Comparison of ENCODE assay signal across 15 mouse cellular contexts in genomic region chr1:191068377-191068776, GRCm38 (mm10). TPM values are rescaled to one million over a fixed set of nuclear protein-coding genes. Genes with fewer than 3 reads are reported as not detected.
A peak's percentile ranks its signal among the peaks of the same experiment; 100 is the strongest.
DNase-seq lines count a peak whose midpoint lies in the region; TF ChIP-seq lines count a peak whose summit lies in the region.
"Had no signal": no experiment of that assay in that cellular context is flagged by ENCODE, and none has a peak within 500 bp of the region (broad histone marks: within the 10 kb centered on the region; RNA-seq: fewer than 3 reads in every experiment).

No protein-coding gene starts in this region.

- DNase-seq in adrenal gland, adult (ENCODE audit: inconsistent age in 2 of 2, low spot score in 1 of 2) = peak; percentile 43 to 61
- DNase-seq in adrenal gland, adult 8-10 months = no peak
- peak; percentile 53 for DNase-seq in kidney, postnatal 10 days
- DNase-seq in kidney, adult 11 months = no peak
- no peak for DNase-seq in CH12.LX (ENCODE audit: extremely low read depth)
- DNase-seq in embryo, embryonic 10.5 days (ENCODE audit: low spot score) = peak; percentile 49
- DNase-seq in gastrocnemius, postnatal 4 days (ENCODE audit: low spot score in 2 of 2) = no peak
- no peak for DNase-seq in spleen, adult 18-20 months
- DNase-seq: left cerebral cortex, postnatal 4 days had no signal

- H3K4me3 ChIP-seq in CH12.LX (replicated peaks in 1 of 3; ENCODE audit: low read depth in 2 of 3, low read length in 2 of 3, poor library complexity in 1 of 3) = no peak overlapping the region
- H3K4me3 ChIP-seq: heart, embryonic 10.5 days; megakaryocyte, embryonic 14.5 days had no signal

- peaks cover 64 to 85% of the 10 kb centered on the region in 2 experiments for H3K36me3 ChIP-seq in CH12.LX (replicated peaks in 1 of 2; ENCODE audit: control insufficient read depth in 1 of 2, insufficient read depth in 1 of 2, low read length in 1 of 2)

- no peak overlapping the region for H3K9ac ChIP-seq in CH12.LX (ENCODE audit: insufficient read depth, low read depth)

- TF ChIP-seq CTCF in CH12.LX (conservative IDR thresholded peaks at IDR 0.05 in 1 of 2, IDR thresholded peaks at IDR 0.05 in 1 of 2; ENCODE audit: low read depth in 2 of 2, low read length in 2 of 2) = peak in 1 of 2 experiments; percentile 55; a peak in 2 of 4 replicates

- TF ChIP-seq EP300 in CH12.LX (IDR thresholded peaks at IDR 0.05; ENCODE audit: low read length) = no peak

- peaks cover 16 to 51% of the 10 kb centered on the region in 2 experiments for H3K4me1 ChIP-seq in CH12.LX (ENCODE audit: control insufficient read depth in 1 of 2, insufficient read depth in 2 of 2)

- no peak for TF ChIP-seq POLR2A in CH12.LX (IDR thresholded peaks at IDR 0.05; ENCODE audit: low read depth, low read length)

- no peak overlapping the region for H3K4me2 ChIP-seq in CH12.LX (ENCODE audit: insufficient read depth, low read depth, poor library complexity, severe bottlenecking)

- H3K79me2 ChIP-seq in CH12.LX (replicated peaks; ENCODE audit: control insufficient read depth, extremely low read depth, insufficient read depth, poor library complexity, severe bottlenecking) = peaks cover 34% of the 10 kb centered on the region

- no peak overlapping the region for H3K27ac ChIP-seq in CH12.LX (ENCODE audit: insufficient read depth, low read depth)
- H3K27ac ChIP-seq: heart, embryonic 10.5 days had no signal

- H3K27me3 ChIP-seq in CH12.LX (replicated peaks) = no peaks in the 10 kb centered on the region
- H3K27me3 ChIP-seq: megakaryocyte, embryonic 14.5 days had no signal

- TF ChIP-seq RAD21 in CH12.LX (IDR thresholded peaks at IDR 0.05; ENCODE audit: low read depth, low read length) = peak; percentile 24

- in situ Hi-C loops in CH12.LX (cut with MboI; ENCODE audit: low pct_ligation_motif_present, low pct_unique_long_range_greater_than_20kb, low sequenced_read_pairs) = no loop called here

- dilution Hi-C loops in CH12.LX (cut with MboI; ENCODE audit: extremely low pct_ligation_motif_present, extremely low pct_unique_long_range_greater_than_20kb, low sequenced_read_pairs) = no loop called here

- no peaks in the 10 kb centered on the region for H3K9me3 ChIP-seq in CH12.LX (replicated peaks; ENCODE audit: low read length)
- H3K9me3 ChIP-seq: heart, embryonic 10.5 days; megakaryocyte, embryonic 14.5 days had no signal

TF ChIP-seq in CH12.LX, 34 proteins besides CTCF, POLR2A, EP300 and RAD21:
- TF ChIP-seq POLR2AphosphoS2 (IDR thresholded peaks at IDR 0.05; ENCODE audit: low read depth, low read length) (no peak), NRF1 (IDR thresholded peaks at IDR 0.05; ENCODE audit: low read depth, low read length) (no peak), MXI1 (IDR thresholded peaks at IDR 0.05; ENCODE audit: low read depth, low read length) (no peak), UBTF (IDR thresholded peaks at IDR 0.05; ENCODE audit: low read depth, low read length) (no peak), MEF2A (IDR thresholded peaks at IDR 0.05; ENCODE audit: borderline replicate concordance, low read depth, low read length) (no peak), BHLHE40 (IDR thresholded peaks at IDR 0.05; ENCODE audit: low read depth, low read length) (no peak), JUN (IDR thresholded peaks at IDR 0.05; ENCODE audit: insufficient read depth, low read depth, low read length) (no peak), SIN3A (IDR thresholded peaks at IDR 0.05; ENCODE audit: low read length) (no peak), SMC3 (IDR thresholded peaks at IDR 0.05; ENCODE audit: low read depth, low read length) (peak; percentile 23; the same call in 1 of the 2 replicates)

RNA-seq across cellular contexts. Expression of gene Nsl1, which starts 5.6 kb away (rescaled TPM):
- 1 to 10 TPM in 1 of 4 experiments, under 1 TPM in 3; 0.35 to 1.1 (median 0.72) TPM for total RNA-seq in adrenal gland, adult 8-10 months (2022)
- 17.4 and 17.9 TPM in 2 replicates for total RNA-seq in CH12.LX (2012; rRNA removed)
- 24.9 and 27.1 TPM in 2 replicates for total RNA-seq in CH12.LX (2014; rRNA removed)
- 16.0 and 20.0 TPM in 2 replicates for polyA plus RNA-seq in CH12.LX (2012; ENCODE audit: insufficient read length, low read depth)
- total RNA-seq in gastrocnemius, postnatal 4 days (2021) = 1 to 10 TPM; 3.9 to 4.5 TPM

RNA-seq across cellular contexts. Expression of gene Tatdn3, which starts 5.6 kb away (rescaled TPM):
- total RNA-seq in adrenal gland, adult 8-10 months (2022) = 10 to 100 TPM; 11.4 to 38.0 (median 23.8) TPM
- 12.9 TPM in 2 replicates for total RNA-seq in CH12.LX (2012; rRNA removed)
- 17.2 and 17.3 TPM in 2 replicates for total RNA-seq in CH12.LX (2014; rRNA removed)
- 11.3 and 12.7 TPM in 2 replicates for polyA plus RNA-seq in CH12.LX (2012; ENCODE audit: insufficient read length, low read depth)
- 10 to 100 TPM; 21.4 to 23.1 TPM for total RNA-seq in gastrocnemius, postnatal 4 days (2021)

RNA-seq across cellular contexts. Expression of gene Batf3, which starts 29.3 kb away (rescaled TPM):
- total RNA-seq in adrenal gland, adult 8-10 months (2022) = 1 to 10 TPM in 3 of 4 experiments, under 1 TPM in 1; 0.64 to 5.4 (median 2.5) TPM
- total RNA-seq in CH12.LX (2012; rRNA removed) (38.7 and 50.4 TPM in 2 replicates), CH12.LX (2014; rRNA removed) (33.0 and 44.7 TPM in 2 replicates)
- 42.5 and 48.1 TPM in 2 replicates for polyA plus RNA-seq in CH12.LX (2012; ENCODE audit: insufficient read length, low read depth)
- 1 to 10 TPM in 1 of 2 experiments, under 1 TPM in 1; 0.47 to 2.7 TPM for total RNA-seq in gastrocnemius, postnatal 4 days (2021)
- polyA plus RNA-seq: activated CD4-positive, CD25-positive, alpha-beta regulatory T cell, adult 4 months had no signal

RNA-seq across cellular contexts. Expression of gene Spata45, which starts 31.9 kb away (rescaled TPM):
- total RNA-seq in adrenal gland, adult 8-10 months (2022) = not detected
- not detected in 2 replicates for total RNA-seq in CH12.LX (2012; rRNA removed)
- not detected in 2 replicates for total RNA-seq in CH12.LX (2014; rRNA removed)
- polyA plus RNA-seq in CH12.LX (2012; ENCODE audit: insufficient read length, low read depth) = 0.76 TPM in 1 of 2 replicates, not detected in the other
- not detected for total RNA-seq in gastrocnemius, postnatal 4 days (2021)
- total RNA-seq: left cerebral cortex, postnatal 4 days had no signal
- polyA plus RNA-seq: activated CD4-positive, CD25-positive, alpha-beta regulatory T cell, adult 4 months; forebrain, embryonic 14.5 days; heart, embryonic 10.5 days; neural tube, embryonic 14.5 days; spleen, adult 2 months had no signal

RNA-seq across cellular contexts. Expression of gene Flvcr1, which starts 42.4 kb away (rescaled TPM):
- 10 to 100 TPM; 12.4 to 20.8 (median 16.6) TPM for total RNA-seq in adrenal gland, adult 8-10 months (2022)
- total RNA-seq in CH12.LX (2012; rRNA removed) (40.0 and 47.9 TPM in 2 replicates), CH12.LX (2014; rRNA removed) (86.8 and 93.8 TPM in 2 replicates)
- polyA plus RNA-seq in CH12.LX (2012; ENCODE audit: insufficient read length, low read depth) = 35.9 and 37.5 TPM in 2 replicates
- total RNA-seq in gastrocnemius, postnatal 4 days (2021) = 10 to 100 TPM in 1 of 2 experiments, 1 to 10 TPM in 1; 9.2 to 11.7 TPM

Comparison
In these comparisons a context has a peak if more than half of its experiments do, and no peak if none do; other contexts are left out.
1. DNase-seq: peak in adrenal gland, adult (2 of 2), kidney, postnatal 10 days (single experiment) and embryo, embryonic 10.5 days (single experiment); none in adrenal gland, adult 8-10 months (single experiment), kidney, adult 11 months (single experiment), CH12.LX (single experiment), gastrocnemius, postnatal 4 days (0 of 2) and spleen, adult 18-20 months (0 of 2).
2. RNA of gene Batf3, which starts 29.3 kb away (total RNA-seq): 33.0 to 50.4 TPM in CH12.LX; 0.64 to 5.4 TPM in adrenal gland, adult 8-10 months and 0.47 to 2.7 TPM in gastrocnemius, postnatal 4 days; every median in the first group is over 4 times any median in the second.